Comparison of ENCODE assay signal across 37 mouse cellular contexts in the genomic region with DNA sequence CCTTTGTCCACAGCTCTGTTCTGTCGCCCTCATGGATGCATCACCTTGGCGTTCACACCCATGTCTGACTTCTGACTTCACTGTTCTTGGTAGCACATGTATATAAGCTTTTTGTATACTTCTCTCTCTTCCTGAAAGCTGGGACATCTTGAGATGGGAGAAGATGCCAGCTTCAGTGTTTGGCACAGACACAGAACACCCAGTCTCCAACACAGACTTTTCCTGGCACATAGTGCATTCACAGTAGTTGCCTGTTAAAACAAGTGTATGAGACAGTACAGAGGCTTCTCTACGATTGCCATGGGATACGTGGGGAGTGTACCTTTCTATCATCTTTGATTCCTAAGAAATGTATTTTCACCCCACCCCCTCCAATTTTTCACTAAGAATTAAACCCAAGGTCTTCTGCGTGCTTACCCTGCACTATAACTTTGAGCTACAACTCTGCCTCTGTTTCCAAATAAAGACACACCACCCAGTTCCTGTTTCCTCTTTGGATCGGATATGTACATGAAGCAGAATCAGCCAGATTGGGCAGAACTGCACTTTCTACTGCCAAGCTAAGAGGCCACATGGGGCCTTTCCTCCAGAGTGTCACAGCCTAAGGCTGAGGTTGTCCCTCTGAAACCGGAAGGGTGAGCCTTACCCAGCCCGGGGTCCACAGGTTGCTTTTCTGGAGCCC. TPM values are rescaled to one million over a fixed set of nuclear protein-coding genes. Genes with fewer than 3 reads are reported as not detected.
DNase-seq lines count a peak whose midpoint lies in the region; ATAC-seq and TF ChIP-seq lines count a peak whose summit lies in the region.
"Had no signal": no experiment of that assay in that cellular context is flagged by ENCODE, and none has a peak within 500 bp of the region (broad histone marks: within the 10 kb centered on the region; RNA-seq: fewer than 3 reads in every experiment).

No protein-coding gene starts in this region.

- no peak for ATAC-seq in megakaryocyte, adult 5-6 weeks (ENCODE audit: poor library complexity, severe bottlenecking)
- ATAC-seq: activated CD4-positive, CD25-positive, alpha-beta regulatory T cell, adult 4 months; inflammation-experienced regulatory T-cells, adult 6 months had no signal

- TF ChIP-seq CTCF in layer of hippocampus, adult 2 months (conservative IDR thresholded peaks at IDR 0.05) = no peak
- TF ChIP-seq CTCF in bone marrow macrophage, adult 2 months (IDR thresholded peaks at IDR 0.05; ENCODE audit: low read depth, low read length) = no peak

- peak overlapping the region; percentile 53; the same call in 1 of the 2 replicates for H3K27ac ChIP-seq in layer of hippocampus, adult 2 months
- H3K27ac ChIP-seq in bone marrow macrophage, adult 2 months (ENCODE audit: insufficient read depth, low read depth, low read length) = peak overlapping the region; percentile 74
- H3K27ac ChIP-seq: forebrain, embryonic 12.5 days; gastrocnemius, adult 2 months; heart, embryonic 13.5 days; hindbrain, embryonic 10.5 days; hindbrain, embryonic 15.5 days; kidney, embryonic 15.5 days; neural tube, embryonic 15.5 days had no signal

- TF ChIP-seq POLR2A in bone marrow macrophage, adult 2 months (IDR thresholded peaks at IDR 0.05; ENCODE audit: borderline replicate concordance, low read depth, low read length) = no peak

- DNase-seq in layer of hippocampus, adult 2 months (ENCODE audit: low spot score in 2 of 2) = no peak
- DNase-seq in layer of hippocampus, adult 9-11 months = no peak
- DNase-seq in A20 (ENCODE audit: low read depth, low spot score) = peak; percentile 33
- peak; percentile 29 for DNase-seq in splenic B cell, adult 2 months (ENCODE audit: low read depth, low spot score)
- DNase-seq: adrenal gland, postnatal 36 days; cerebellum, adult 11-12 months; cerebellum, postnatal 10 days; gastrocnemius, adult 2 months; heart, postnatal 10 days; kidney, adult 11 months; kidney, postnatal 36 days; layer of hippocampus, postnatal 36 days; left cerebral cortex, postnatal 4 days; lung, postnatal 36 days; midbrain, embryonic 14.5 days; retina, postnatal 1 day; spleen, adult 18-20 months had no signal

- H3K27me3 ChIP-seq in splenic B cell, adult 2 months (ENCODE audit: control insufficient read depth, insufficient read depth, low read length, poor library complexity, severe bottlenecking) = no peaks in the 10 kb centered on the region
- H3K27me3 ChIP-seq: CH12.LX had no signal

- H3K4me1 ChIP-seq in bone marrow macrophage, adult 2 months (ENCODE audit: control insufficient read depth, insufficient read depth, low read length) = peaks cover 64% of the 10 kb centered on the region

- H3K36me3 ChIP-seq in splenic B cell, adult 2 months (ENCODE audit: control insufficient read depth, insufficient read depth, low read length, poor library complexity, severe bottlenecking) = no peaks in the 10 kb centered on the region
- H3K36me3 ChIP-seq: forebrain, embryonic 12.5 days; heart, embryonic 13.5 days; hindbrain, embryonic 10.5 days; hindbrain, embryonic 15.5 days; kidney, embryonic 15.5 days; neural tube, embryonic 15.5 days had no signal

- H3K4me3 ChIP-seq in layer of hippocampus, adult 2 months = no peak overlapping the region
- H3K4me3 ChIP-seq in bone marrow macrophage, adult 2 months (ENCODE audit: insufficient read depth, low read length) = no peak overlapping the region
- H3K4me3 ChIP-seq: forebrain, embryonic 12.5 days; gastrocnemius, adult 2 months; heart, embryonic 13.5 days; hindbrain, embryonic 10.5 days; hindbrain, embryonic 15.5 days; kidney, embryonic 15.5 days; neural tube, embryonic 15.5 days had no signal

RNA-seq across cellular contexts. Expression of a gene that starts 3.5 kb away (rescaled TPM):
- 10 to 100 TPM; 26.4 to 26.8 TPM for total RNA-seq in layer of hippocampus, adult 2 months (2021)
- 9.4 and 9.5 TPM in 2 replicates for polyA plus RNA-seq in bone marrow macrophage, adult 2 months (2012; ENCODE audit: insufficient read depth, insufficient read length, missing spikeins)
- 12.4 and 15.1 TPM in 2 replicates for total RNA-seq in megakaryocyte, adult 5-6 weeks (2015)
- total RNA-seq in megakaryocyte, adult 5-6 weeks (2017) = 14.4 and 15.9 TPM in 2 replicates
- polyA plus RNA-seq: C2C12 had no signal

RNA-seq across cellular contexts. Expression of a gene that starts 17.4 kb away (rescaled TPM):
- under 1 TPM in 1 of 2 experiments, not detected in 1; 0.12 TPM for total RNA-seq in layer of hippocampus, adult 2 months (2021)
- not detected in 2 replicates for polyA plus RNA-seq in bone marrow macrophage, adult 2 months (2012; ENCODE audit: insufficient read depth, insufficient read length, missing spikeins)
- total RNA-seq in megakaryocyte, adult 5-6 weeks (2015) = not detected in 2 replicates
- total RNA-seq in megakaryocyte, adult 5-6 weeks (2017) = not detected in 2 replicates
- total RNA-seq: adrenal gland, adult 2 months; adrenal gland, postnatal 36 days; CH12.LX; common myeloid progenitor, adult 5-6 weeks; gastrocnemius, adult 2 months; gastrocnemius, postnatal 4 days; heart, postnatal 10 days; layer of hippocampus, adult 8-10 months had no signal
- polyA plus RNA-seq: activated CD4-positive, CD25-positive, alpha-beta regulatory T cell, adult 4 months; adrenal gland, adult 2 months; C2C12; embryonic facial prominence, embryonic 14.5 days; heart, embryonic 13.5 days; inflammation-experienced regulatory T-cells, adult 6 months; kidney, embryonic 15.5 days; liver, embryonic 16.5 days; lung, embryonic 16.5 days; midbrain, embryonic 14.5 days; stomach, embryonic 14.5 days had no signal

Comparison
In these comparisons a context has a peak if more than half of its experiments do, and no peak if none do; other contexts are left out.
1. DNase-seq: peak in A20 (single experiment) and splenic B cell, adult 2 months (single experiment); none in layer of hippocampus, adult 2 months (0 of 2) and layer of hippocampus, adult 9-11 months (single experiment).